Mouse (Mus musculus): ENCODE data around the gene Treh.

The Treh gene

GRCm38 (mm10) chr9:44716997-44717821, 44.2 kb downstream of the Treh start:
- no peak for DNase-seq

DNA sequence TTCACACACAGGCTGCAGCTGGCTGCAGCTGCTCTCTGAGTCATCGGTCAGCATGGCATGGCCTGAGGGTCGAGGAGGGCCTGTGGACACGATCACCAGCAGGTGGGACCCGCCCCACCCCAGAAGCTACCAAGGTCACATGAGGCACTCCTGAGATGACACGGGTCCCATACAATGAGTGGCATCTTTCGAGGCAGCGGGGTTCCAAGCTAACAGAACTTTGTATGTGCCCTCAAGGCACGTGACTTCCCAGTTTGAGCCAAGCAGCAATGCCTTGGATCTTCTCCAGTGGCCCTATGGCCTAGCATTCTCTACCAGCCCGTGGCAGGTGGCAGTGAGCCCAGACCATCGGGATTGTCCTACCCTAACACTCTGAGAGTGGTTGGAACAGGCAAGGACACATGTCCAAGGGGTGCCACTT, 44.8 kb downstream of the Treh start:
- no peak for DNase-seq

- DNase-seq: no peak
Measured at GRCm38 (mm10) chr9:44718937-44719631, 46.1 kb downstream of the Treh start.

DNA sequence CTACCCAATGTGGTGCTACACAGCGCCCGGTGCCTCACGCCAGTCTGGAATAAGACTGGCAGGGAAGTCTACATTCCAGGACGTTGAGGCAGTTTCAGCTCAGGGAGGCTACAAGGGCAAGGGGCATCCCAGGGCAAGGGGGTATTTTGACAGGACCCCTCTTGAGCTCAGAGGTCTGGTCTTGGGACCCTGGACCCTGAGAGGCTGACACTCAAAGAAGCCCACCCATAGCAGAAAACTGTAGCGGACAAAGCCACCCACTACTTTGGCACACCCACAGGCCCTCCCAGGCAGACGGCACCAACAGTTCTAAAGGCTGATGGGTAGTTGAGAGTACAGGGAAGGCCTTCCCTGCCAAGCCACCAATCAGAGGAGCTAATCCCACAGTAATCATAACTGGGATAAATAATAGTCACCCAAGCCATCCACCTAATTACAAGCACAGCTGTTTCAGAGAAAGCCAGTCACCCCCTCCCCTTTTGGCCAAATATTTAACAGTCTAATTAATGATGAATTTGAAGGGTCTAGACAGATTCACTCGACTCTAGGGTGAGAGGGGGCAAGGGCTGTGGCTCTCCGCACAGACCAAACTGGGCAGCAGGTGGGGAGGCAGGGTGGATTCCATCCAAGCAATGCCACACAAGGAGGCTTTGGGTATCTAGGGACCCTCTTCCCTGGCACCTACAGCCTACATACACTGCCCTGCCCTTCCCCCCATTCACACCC, 46.8 kb downstream of the Treh start:
- no peak for DNase-seq

DNA sequence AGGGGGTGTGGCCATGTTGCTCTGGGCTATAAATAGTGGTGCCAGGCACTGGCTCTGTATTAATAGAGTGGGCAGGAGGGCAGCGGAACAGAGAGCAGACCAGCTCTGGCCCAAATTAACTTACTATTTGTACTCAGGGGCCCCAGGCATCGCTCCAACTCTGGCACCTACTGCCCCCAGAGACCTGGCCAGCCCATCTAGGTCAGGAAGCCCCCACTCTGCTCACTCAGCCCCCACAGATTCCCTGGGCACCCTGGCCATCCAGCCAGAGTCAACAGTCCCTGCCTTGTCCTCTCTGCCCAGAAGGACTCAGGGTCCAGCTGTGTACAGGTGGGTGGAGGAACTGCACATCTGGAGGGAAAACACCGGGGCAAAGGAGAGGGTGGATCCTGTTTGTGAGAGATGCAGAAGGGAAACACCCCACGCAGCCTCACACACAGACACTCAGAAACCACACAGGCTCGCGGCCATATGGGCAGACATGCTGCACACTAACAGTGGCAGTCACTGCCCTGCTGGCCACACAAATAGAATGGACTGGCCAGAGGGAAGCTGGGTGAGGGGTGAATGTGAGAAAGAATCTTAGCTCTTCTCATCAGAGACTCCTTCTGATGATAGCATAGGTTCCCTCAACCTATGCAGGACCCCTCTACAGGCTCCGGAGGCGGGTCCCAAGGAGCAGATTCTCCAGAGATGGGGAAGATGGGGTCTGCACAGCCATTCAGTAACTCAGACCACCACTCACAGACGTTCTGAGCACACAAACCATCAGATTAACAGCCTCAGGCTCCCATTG, 47.5 kb downstream of the Treh start:
- DNase-seq: no peak

DNA sequence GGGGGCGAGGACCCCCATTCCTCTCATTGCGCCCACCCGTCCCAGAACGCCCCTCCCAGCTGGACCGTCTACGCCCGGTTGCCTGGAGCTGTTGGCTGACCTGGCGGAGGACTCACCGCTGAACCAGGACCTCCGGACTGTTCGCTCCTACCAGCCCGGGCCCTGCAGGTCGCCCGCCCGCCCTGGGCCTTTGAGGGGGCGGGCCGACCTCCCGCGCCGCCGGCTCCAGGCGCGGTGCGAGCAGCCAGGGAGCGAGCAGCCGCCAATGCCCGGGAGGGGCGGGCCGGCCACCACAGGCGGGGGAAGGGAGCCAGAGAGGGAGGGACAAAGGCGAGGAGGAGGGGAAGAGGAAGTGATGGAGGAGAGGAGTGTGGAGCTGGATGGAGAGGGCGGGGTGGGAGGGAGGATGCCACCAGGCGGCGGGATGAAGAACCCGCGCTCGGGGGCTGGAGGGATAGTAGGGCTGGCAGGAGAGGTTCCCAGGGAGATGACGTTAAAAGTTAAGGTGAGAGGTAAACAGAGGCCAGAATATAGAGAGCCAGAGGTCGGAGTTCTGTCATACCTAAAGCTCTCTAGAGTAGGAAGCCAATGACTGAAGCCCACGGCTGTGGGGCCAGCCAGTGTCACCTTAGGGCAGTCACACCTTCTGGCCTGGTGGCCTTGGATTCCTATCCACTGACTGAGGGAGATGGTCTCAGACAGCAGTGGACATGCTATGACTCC, 48.3 kb downstream of the Treh start:
- peak; percentile 35 to 61 for DNase-seq

DNA sequence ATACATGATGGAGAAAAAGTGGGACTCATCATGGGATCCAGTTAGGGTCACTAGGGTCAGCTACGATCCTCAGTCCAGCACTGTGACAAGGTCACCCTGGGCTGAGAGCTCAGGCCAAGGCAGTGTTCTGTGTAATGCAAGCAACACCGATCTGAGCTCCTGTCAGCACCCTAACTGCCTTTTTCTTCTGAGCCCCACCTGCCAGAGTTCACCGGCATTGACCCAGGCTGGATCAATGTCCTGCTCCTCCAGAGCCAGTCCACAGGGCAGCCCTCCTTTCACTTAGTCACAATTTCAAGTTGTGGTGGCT, 48.8 kb downstream of the Treh start:
- no peak for DNase-seq

- no peak for DNase-seq
Measured at GRCm38 (mm10) chr9:44722575-44722974, 49.5 kb downstream of the Treh start.

GRCm38 (mm10) chr9:44723008-44723407, 50.0 kb downstream of the Treh start:
- no peak for DNase-seq

DNA sequence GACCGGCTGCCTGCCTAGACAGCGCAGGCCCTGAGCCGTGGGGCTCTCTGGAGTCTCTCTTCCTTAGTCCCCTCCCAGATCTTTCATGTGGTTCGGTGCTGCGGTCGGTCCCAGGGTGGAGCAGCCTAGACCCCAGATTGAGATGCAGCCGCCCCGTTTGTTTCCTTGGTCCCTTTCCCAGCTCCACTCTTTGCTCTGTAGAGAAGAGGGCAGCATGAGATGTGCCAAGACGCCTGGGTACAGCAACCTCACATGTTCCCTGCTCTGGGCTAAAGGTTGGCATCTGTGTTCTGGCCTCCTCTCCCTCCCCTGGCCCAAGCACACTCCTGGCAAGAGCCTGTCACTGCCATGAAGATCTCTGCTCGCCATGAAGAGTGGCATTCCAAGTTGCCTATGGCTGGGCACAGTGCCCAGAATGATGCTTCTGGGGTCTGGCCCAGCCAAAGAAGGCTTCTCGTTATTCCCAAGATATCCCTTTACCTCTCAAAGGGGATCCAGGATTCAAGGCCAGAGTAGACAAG, 50.5 kb downstream of the Treh start:
- DNase-seq: no peak

- DNase-seq: no peak
Measured at GRCm38 (mm10) chr9:44724223-44724622, 51.2 kb downstream of the Treh start.

DNA sequence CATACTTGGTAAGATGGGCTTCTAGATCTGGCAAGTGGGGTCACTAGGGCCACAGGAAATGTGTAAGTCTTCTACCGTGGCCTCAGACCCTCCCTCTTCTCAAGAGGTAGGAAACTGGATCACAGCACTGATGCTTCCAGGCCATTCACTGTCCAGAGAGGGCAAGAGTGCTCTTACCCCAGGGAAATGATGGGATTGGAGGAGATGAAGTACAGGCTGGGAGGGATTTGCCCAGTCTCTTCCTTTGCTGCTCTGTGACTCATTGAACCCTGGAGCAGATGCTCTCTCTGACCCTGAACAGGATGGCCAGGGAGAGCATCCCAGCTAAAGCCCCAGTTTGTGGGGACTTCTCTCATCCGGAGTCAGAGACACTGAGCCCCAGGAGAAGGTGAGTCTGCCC, 51.6 kb downstream of the Treh start:
- DNase-seq: no peak

- no peak for DNase-seq
Measured at GRCm38 (mm10) chr9:44726431-44727146, 53.6 kb downstream of the Treh start.

GRCm38 (mm10) chr9:44727441-44727840, 54.4 kb downstream of the Treh start:
- no peak for DNase-seq

GRCm38 (mm10) chr9:44732130-44732549, 59.1 kb downstream of the Treh start:
- no peak for DNase-seq

DNA sequence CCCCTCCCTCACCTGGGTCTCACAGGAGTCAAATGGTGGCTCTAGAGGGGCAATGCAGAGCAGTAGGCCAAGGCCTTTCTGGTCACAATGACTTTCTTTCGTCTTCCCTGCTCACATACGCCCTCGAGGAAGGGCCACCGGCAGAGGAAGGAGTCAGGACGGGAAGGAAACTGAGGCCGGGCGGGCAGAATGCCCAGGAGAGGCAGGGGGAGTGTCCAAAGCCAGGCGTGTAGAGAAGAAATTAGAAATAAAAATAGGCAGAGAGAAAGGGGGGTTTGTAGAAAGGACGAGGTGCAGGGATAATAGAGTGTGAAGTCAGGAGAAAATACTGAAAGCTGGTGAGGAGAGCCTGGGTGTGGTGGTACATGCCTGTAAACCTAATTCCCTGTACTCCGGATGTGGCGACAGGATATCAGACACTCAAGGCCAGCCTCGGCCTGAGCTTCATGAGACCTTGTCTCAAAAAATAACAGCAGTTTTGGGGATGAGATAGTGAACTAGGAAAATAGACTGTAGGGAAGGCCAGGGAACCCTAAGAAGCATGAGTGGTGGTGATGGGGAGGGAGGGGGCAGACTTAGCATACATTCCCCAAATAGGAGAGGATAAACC, 60.0 kb downstream of the Treh start:
- DNase-seq: no peak

DNA sequence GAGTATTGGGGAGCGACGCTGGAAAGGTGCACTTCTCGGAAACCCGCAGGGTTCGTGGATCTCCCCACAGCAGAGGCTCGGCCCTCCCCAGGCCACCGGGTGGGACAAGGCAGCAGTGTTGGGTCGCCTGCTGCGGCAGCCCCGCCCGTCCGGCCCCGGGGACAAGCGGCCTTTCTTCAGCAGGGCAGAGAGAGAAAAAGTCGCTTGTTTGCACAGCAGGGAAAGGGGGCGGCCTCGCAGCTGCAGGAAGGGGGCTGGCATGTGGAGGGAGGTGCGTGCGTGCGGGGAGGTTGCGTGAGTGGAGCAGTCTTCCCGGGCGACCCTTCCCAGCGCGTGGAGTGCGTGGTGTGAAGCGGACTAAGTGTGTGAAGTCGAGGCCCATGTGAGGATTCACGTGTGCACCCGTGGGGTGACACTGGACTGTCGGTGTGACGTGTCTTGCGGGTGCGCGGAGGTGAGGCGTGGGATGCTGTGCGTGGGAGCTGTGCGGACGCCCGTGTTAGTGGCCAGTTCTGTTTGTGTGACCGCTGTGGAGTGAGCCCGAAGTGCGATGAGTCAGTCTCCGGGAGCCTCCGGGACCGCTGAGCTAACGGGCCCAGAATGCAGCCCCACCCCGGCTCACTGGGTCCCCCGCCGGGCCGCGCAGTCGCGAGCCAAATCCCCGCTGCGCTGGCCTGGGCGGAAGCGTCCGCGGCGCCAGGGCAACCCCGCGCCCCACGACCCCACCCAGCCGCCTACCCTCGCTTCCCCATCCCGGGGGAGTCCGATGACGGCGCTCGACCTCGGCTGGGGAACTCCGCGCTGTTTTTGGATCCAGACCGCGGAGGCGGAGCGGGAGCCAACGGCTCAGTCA, 60.9 kb downstream of the Treh start:
- peak; percentile 31 to 37 for DNase-seq

- peak; percentile 71 to 75 for DNase-seq
Measured at GRCm38 (mm10) chr9:44734524-44735494, 61.8 kb downstream of the Treh start, which contains the start of gene Phldb1. Phldb1 (minus strand) TSS chr9:44735198.
